Mouse (Mus musculus) midbrain, embryonic 15.5 days (tissue): Measurements from ENCODE around the gene Slc6a17. TPM values are rescaled to one million over a fixed set of nuclear protein-coding genes. Genes with fewer than 3 reads are reported as not detected.

Experiments used
- ATAC-seq: fragments of 200-750 bp; cut with Nextera tagmentation; replicated peaks from 2 replicates; pipeline ENCODE4 v1.8.0; 2017; ENCODE audit warnings: moderate TSS enrichment
- H3K27ac ChIP-seq: fragments of 300-500 bp; sonication (generic); 2 replicates; pipeline ENCODE4 v1.5.1; 2015; ENCODE audit warnings: mild to moderate bottlenecking, inconsistent platforms
- H3K27me3 ChIP-seq: fragments of 300-500 bp; sonication (generic); replicated peaks from 2 replicates; pipeline ENCODE4 v1.6.1; 2015; ENCODE audit warnings: inconsistent platforms
- H3K36me3 ChIP-seq: fragments of 300-500 bp; sonication (generic); replicated peaks from 2 replicates; pipeline ENCODE4 v1.6.1; 2015; ENCODE audit warnings: inconsistent platforms
- H3K4me1 ChIP-seq: fragments of 300-500 bp; sonication (generic); 2 replicates; pipeline ENCODE4 v1.6.1; 2015; ENCODE audit warnings: inconsistent platforms
- H3K4me2 ChIP-seq: fragments of 300-500 bp; sonication (generic); 2 replicates; pipeline ENCODE4 v1.6.1; 2015; ENCODE audit warnings: inconsistent platforms, mild to moderate bottlenecking, moderate library complexity
- H3K4me3 ChIP-seq: fragments of 300-500 bp; sonication (generic); 2 replicates; pipeline ENCODE4 v1.5.1; 2015; ENCODE audit warnings: mild to moderate bottlenecking, inconsistent platforms
- H3K9ac ChIP-seq: fragments of 300-500 bp; sonication (generic); 2 replicates; pipeline ENCODE4 v1.6.1; 2015; ENCODE audit warnings: mild to moderate bottlenecking, inconsistent platforms
- H3K9me3 ChIP-seq: fragments of 300-500 bp; sonication (generic); 2 replicates; pipeline ENCODE4 v1.6.1; 2016; ENCODE audit warnings: inconsistent platforms
- WGBS: fragments of 180-500 bp; shearing (Covaris S2); methylation state at CpG from one replicate; pipeline ENCODE4 v1.1.7; 2015; ENCODE audit warnings: mixed read lengths; 5-methylcytosine and 5-hydroxymethylcytosine counted together
- polyA plus RNA-seq: library from polyadenylated mRNA; unstranded; fragments of >200 nt; fragmentation: Nextera tagmentation; extraction: Ambion mirVana; gene quantifications from 2 replicates; pipeline ENCODE4 v1.2.1, GENCODE M21; 2015

The Slc6a17 gene
- polyA plus RNA-seq, 1 experiment from 2014 or later: 16.6 TPM

DNA sequence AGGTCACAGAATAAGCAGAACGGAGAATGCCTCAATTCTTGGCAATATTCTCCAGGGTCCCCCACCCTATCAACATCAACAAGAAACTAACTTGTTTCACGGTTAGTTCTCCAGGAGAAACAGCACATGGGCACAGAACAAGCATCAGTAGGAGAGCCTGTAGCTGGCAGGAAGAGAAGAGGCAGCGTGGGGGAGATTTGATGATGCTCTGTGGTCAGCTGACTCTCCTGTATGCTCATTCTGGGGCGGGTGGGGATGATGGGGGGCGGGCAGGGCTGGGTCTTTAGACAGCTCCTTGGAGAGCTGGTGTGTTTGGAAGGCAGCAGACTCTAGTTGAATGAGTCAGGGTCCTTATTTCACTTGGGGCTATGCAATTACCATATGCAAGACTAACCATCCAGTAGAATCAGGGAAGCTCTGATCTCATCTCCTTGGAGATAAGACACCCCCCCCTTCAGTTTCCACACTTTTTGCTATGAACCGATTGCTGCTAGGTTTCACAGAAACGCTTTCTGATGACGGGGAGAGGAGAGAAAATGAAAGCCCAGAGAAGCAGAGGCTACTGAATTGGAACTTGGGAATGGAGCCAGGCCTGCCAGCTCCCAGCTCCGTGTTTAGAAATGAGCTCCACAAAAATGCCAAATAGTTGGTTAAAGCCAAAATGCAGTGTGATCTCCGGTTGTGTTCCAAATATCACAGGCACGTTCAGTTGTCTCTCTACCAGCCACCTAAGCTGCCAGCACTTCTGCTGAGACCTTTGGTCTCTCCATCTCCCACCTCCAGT is 93.4 kb downstream of the Slc6a17 start:
- H3K36me3 ChIP-seq: no peaks in the 10 kb centered on the region
- H3K4me3 ChIP-seq: no peak overlapping the region
- ATAC-seq: peak; percentile 37; the same call in 1 of the 2 replicates
- WGBS: 66% methylated on average over 11 of the region's 11 CpGs
- H3K9me3 ChIP-seq: no peaks in the 10 kb centered on the region
- no peak overlapping the region for H3K9ac ChIP-seq
- no peak overlapping the region for H3K27ac ChIP-seq
- H3K4me1 ChIP-seq: no peaks in the 10 kb centered on the region
- no peak overlapping the region for H3K4me2 ChIP-seq
- no peaks in the 10 kb centered on the region; the same call in 1 of the 2 replicates for H3K27me3 ChIP-seq

- WGBS: 72% methylated on average over 2 of the region's 2 CpGs
- H3K4me1 ChIP-seq: no peaks in the 10 kb centered on the region
- H3K9me3 ChIP-seq: no peaks in the 10 kb centered on the region
- H3K27me3 ChIP-seq: no peaks in the 10 kb centered on the region
- no peak overlapping the region for H3K27ac ChIP-seq
- no peak for ATAC-seq
- H3K4me2 ChIP-seq: no peak overlapping the region
- H3K4me3 ChIP-seq: no peak overlapping the region
- H3K9ac ChIP-seq: no peak overlapping the region
- no peaks in the 10 kb centered on the region for H3K36me3 ChIP-seq
Observed at GRCm38 (mm10) chr3:107420156-107420555, 97.7 kb downstream of the Slc6a17 start.

Other genes with a start within 250 kb of the Slc6a17 start
- gene Lamtor5, start 239.2 kb downstream of the Slc6a17 start, polyA plus RNA-seq: 177 and 189 TPM in 2 replicates
- 2.3 and 2.8 TPM in 2 replicates for gene Slc16a4, start 226.8 kb downstream of the Slc6a17 start, polyA plus RNA-seq
- gene Rbm15, start 184.3 kb downstream of the Slc6a17 start, polyA plus RNA-seq: 6.8 TPM in 2 replicates
- 8.8 and 9.1 TPM in 2 replicates for gene Kcnc4, start 58.5 kb downstream of the Slc6a17 start, polyA plus RNA-seq
- not detected in 2 replicates for gene Ubl4b, start 37.1 kb upstream of the Slc6a17 start, polyA plus RNA-seq
- gene Alx3, start 77.0 kb upstream of the Slc6a17 start, polyA plus RNA-seq: 1.0 and 1.2 TPM in 2 replicates
- not detected in 2 replicates for gene Gm10961, start 113.3 kb upstream of the Slc6a17 start, polyA plus RNA-seq
- 178 and 182 TPM in 2 replicates for gene Strip1, start 113.7 kb upstream of the Slc6a17 start, polyA plus RNA-seq
- 115 and 117 TPM in 2 replicates for gene Ahcyl1, start 178.5 kb upstream of the Slc6a17 start, polyA plus RNA-seq
- 6.7 and 7.9 TPM in 2 replicates for gene Csf1, start 242.5 kb upstream of the Slc6a17 start, polyA plus RNA-seq